9 mouse cellular contexts compared by ENCODE assay signal in genomic region chr2:52471545-52472291, GRCm38 (mm10). TPM values are rescaled to one million over a fixed set of nuclear protein-coding genes. Genes with fewer than 3 reads are reported as not detected.
A peak's percentile ranks its signal among the peaks of the same experiment; 100 is the strongest.
DNase-seq lines count a peak whose midpoint lies in the region; ATAC-seq and TF ChIP-seq lines count a peak whose summit lies in the region.
"Had no signal": no experiment of that assay in that cellular context is flagged by ENCODE, and none has a peak within 500 bp of the region (broad histone marks: within the 10 kb centered on the region; RNA-seq: fewer than 3 reads in every experiment).

No protein-coding gene starts in this region.

- peak overlapping the region; percentile 37; the same call in 1 of the 2 replicates for H3K27ac ChIP-seq in heart, embryonic 11.5 days (ENCODE audit: low read depth, low read length)
- peak overlapping the region; percentile 32; the same call in 1 of the 2 replicates for H3K27ac ChIP-seq in embryonic fibroblast, embryonic 13.5 days (ENCODE audit: insufficient read depth, low read length)
- H3K27ac ChIP-seq in lung, embryonic 15.5 days: peak overlapping the region; percentile 77
- H3K27ac ChIP-seq in left cerebral cortex, adult 2 months: no peak overlapping the region

- no peak for DNase-seq in heart, adult 9 months (ENCODE audit: low spot score in 2 of 2)
- peak; percentile 60 for DNase-seq in adipocyte (ENCODE audit: low spot score)
- DNase-seq in kidney, postnatal 36 days: no peak
- DNase-seq in thymus, postnatal 36 days: no peak
- no peak for DNase-seq in left cerebral cortex, adult 2 months (ENCODE audit: extremely low spot score in 1 of 2, low spot score in 2 of 2)
- DNase-seq: liver had no signal

- intact Hi-C loops in left cerebral cortex, adult 2 months (cut with DNase I): no loop called here

- H3K4me3 ChIP-seq in heart, embryonic 11.5 days (ENCODE audit: low read depth, low read length): no peak overlapping the region
- H3K4me3 ChIP-seq in embryonic fibroblast, embryonic 13.5 days (ENCODE audit: insufficient read depth, low read length): no peak overlapping the region
- no peak overlapping the region for H3K4me3 ChIP-seq in lung, embryonic 15.5 days
- no peak overlapping the region for H3K4me3 ChIP-seq in left cerebral cortex, adult 2 months

- peaks cover 4% of the 10 kb centered on the region; the same call in 1 of the 2 replicates for H3K4me1 ChIP-seq in heart, embryonic 11.5 days (ENCODE audit: control insufficient read depth, insufficient read depth, low read length)
- peaks cover 14% of the 10 kb centered on the region for H3K4me1 ChIP-seq in embryonic fibroblast, embryonic 13.5 days (ENCODE audit: control insufficient read depth, insufficient read depth, low read length)
- H3K4me1 ChIP-seq in lung, embryonic 15.5 days: peaks cover 15% of the 10 kb centered on the region

- no peak for TF ChIP-seq CTCF in embryonic fibroblast, embryonic 13.5 days (IDR thresholded peaks at IDR 0.05; ENCODE audit: borderline replicate concordance, insufficient read depth, low read length)
- TF ChIP-seq CTCF in left cerebral cortex, adult 2 months (IDR thresholded peaks at IDR 0.05): no peak

- no peaks in the 10 kb centered on the region for H3K9me3 ChIP-seq in heart, embryonic 11.5 days (replicated peaks; ENCODE audit: control insufficient read depth, low read length)
- no peaks in the 10 kb centered on the region for H3K9me3 ChIP-seq in lung, embryonic 15.5 days

- H3K4me2 ChIP-seq in heart, embryonic 11.5 days: no peak overlapping the region
- no peak overlapping the region for H3K4me2 ChIP-seq in lung, embryonic 15.5 days

- no peaks in the 10 kb centered on the region for H3K36me3 ChIP-seq in heart, embryonic 11.5 days (ENCODE audit: control insufficient read depth, insufficient read depth, low read length)
- H3K36me3 ChIP-seq in lung, embryonic 15.5 days: no peaks in the 10 kb centered on the region

- no peaks in the 10 kb centered on the region for H3K27me3 ChIP-seq in heart, embryonic 11.5 days (ENCODE audit: control insufficient read depth, insufficient read depth, low read length)
- no peaks in the 10 kb centered on the region for H3K27me3 ChIP-seq in lung, embryonic 15.5 days

- 16% methylated on average over 4 of the region's 4 CpGs for WGBS in heart, embryonic 11.5 days (ENCODE audit: insufficient replicate concordance)
- 17% methylated on average over 4 of the region's 4 CpGs for WGBS in lung, embryonic 15.5 days

- TF ChIP-seq POLR2A in embryonic fibroblast, embryonic 13.5 days (IDR thresholded peaks at IDR 0.05; ENCODE audit: low read depth, low read length): no peak

- no peak overlapping the region for H3K9ac ChIP-seq in heart, embryonic 11.5 days (ENCODE audit: low read depth, low read length)
- no peak overlapping the region for H3K9ac ChIP-seq in lung, embryonic 15.5 days

- ATAC-seq in heart, embryonic 11.5 days (replicated peaks; ENCODE audit: insufficient number of reproducible peaks, low FRiP score, low TSS enrichment): no peak
- peak; percentile 65; the same call in 1 of the 2 replicates for ATAC-seq in lung, embryonic 15.5 days (ENCODE audit: borderline replicate concordance, extremely low read depth, low FRiP score, low TSS enrichment)

RNA-seq across cellular contexts. Expression of gene Arl5a, which starts 47.0 kb away (rescaled TPM):
- polyA plus RNA-seq in heart, embryonic 11.5 days (2014; fragmentation: Nextera tagmentation; extraction: Ambion mirVana): 74.4 and 95.6 TPM in 2 replicates
- 106 and 119 TPM in 2 replicates for polyA plus RNA-seq in embryonic fibroblast, embryonic 13.5 days (2011; ENCODE audit: insufficient read length, low read depth, missing spikeins)
- polyA plus RNA-seq in lung, embryonic 15.5 days (2015; fragmentation: Nextera tagmentation; extraction: Ambion mirVana): 40.0 and 40.2 TPM in 2 replicates
- total RNA-seq in left cerebral cortex, adult 2 months (2021): 10 to 100 TPM; 62.9 to 66.8 TPM
